ENCODE assay signal across 21 mouse cellular contexts in the genomic region with DNA sequence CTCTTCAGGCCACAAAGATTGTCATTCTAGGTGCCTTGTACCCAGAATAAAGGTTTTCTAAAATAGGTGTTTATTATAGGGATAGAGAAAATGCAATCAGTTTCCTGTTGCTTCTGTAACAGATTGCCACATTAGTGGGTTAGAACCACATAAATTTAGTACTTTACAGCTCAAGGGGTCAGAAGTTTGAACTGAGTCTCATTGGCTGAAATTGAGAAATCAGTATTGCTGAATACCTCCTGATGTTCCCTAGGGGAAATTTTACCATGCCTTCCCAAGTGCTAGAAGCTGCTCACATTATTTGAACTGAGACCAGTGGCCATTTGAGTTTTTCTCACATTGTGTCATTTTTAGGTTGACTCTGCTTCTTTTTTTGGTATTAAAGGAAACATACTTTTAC.
"Had no signal": no experiment of that assay in that cellular context is flagged by ENCODE, and none has a peak within 500 bp of the region (broad histone marks: within the 10 kb centered on the region; RNA-seq: fewer than 3 reads in every experiment).

No protein-coding gene starts in this region.

- DNase-seq: liver, postnatal 0 days; lung, adult 2 months; lung, postnatal 14 days; lung, postnatal 36 days; retina, postnatal 1 day; right cerebral cortex, adult 18-20 months; right cerebral cortex, postnatal 25 days; right cerebral cortex, postnatal 4 days; spleen, adult 18-20 months; thymus, adult 18-20 months; thymus, postnatal 14 days; thymus, postnatal 36 days had no signal

- H3K9ac ChIP-seq: liver, embryonic 15.5 days; liver, postnatal 0 days; lung, embryonic 15.5 days; midbrain, embryonic 13.5 days; midbrain, embryonic 15.5 days; neural tube, embryonic 13.5 days; neural tube, embryonic 15.5 days had no signal

- H3K4me1 ChIP-seq: liver, embryonic 15.5 days; lung, embryonic 15.5 days; midbrain, embryonic 13.5 days; midbrain, embryonic 15.5 days; neural tube, embryonic 15.5 days had no signal

- H3K9me3 ChIP-seq: liver, embryonic 15.5 days; lung, embryonic 15.5 days; midbrain, embryonic 13.5 days; midbrain, embryonic 15.5 days; neural tube, embryonic 13.5 days; neural tube, embryonic 15.5 days had no signal

- H3K27me3 ChIP-seq: liver, embryonic 15.5 days; lung, embryonic 15.5 days; midbrain, embryonic 13.5 days; midbrain, embryonic 15.5 days; neural tube, embryonic 13.5 days; neural tube, embryonic 15.5 days had no signal

- H3K4me3 ChIP-seq: liver, embryonic 15.5 days; lung, embryonic 15.5 days; midbrain, embryonic 13.5 days; midbrain, embryonic 15.5 days; neural tube, embryonic 13.5 days; neural tube, embryonic 15.5 days had no signal

- ATAC-seq: liver, postnatal 0 days; lung, postnatal 0 days; midbrain, embryonic 13.5 days; midbrain, embryonic 15.5 days had no signal

- H3K36me3 ChIP-seq: liver, embryonic 15.5 days; lung, embryonic 15.5 days; midbrain, embryonic 13.5 days; midbrain, embryonic 15.5 days; neural tube, embryonic 13.5 days; neural tube, embryonic 15.5 days had no signal

- H3K4me2 ChIP-seq: liver, embryonic 15.5 days; lung, embryonic 15.5 days; midbrain, embryonic 11.5 days; midbrain, embryonic 13.5 days; midbrain, embryonic 15.5 days; neural tube, embryonic 13.5 days; neural tube, embryonic 15.5 days had no signal

- H3K27ac ChIP-seq: liver, embryonic 15.5 days; lung, embryonic 15.5 days; macrophage; midbrain, embryonic 13.5 days; midbrain, embryonic 15.5 days; neural tube, embryonic 13.5 days; neural tube, embryonic 15.5 days had no signal
